Mouse (Mus musculus): Measurements from ENCODE around the gene Ccnt1. TPM values are rescaled to one million over a fixed set of nuclear protein-coding genes. Genes with fewer than 3 reads are reported as not detected.
A peak's percentile ranks its signal among the peaks of the same experiment; 100 is the strongest.

The Ccnt1 gene
- polyA plus RNA-seq, 1 experiment from 2014 or later, result 20.8 TPM

- 8% methylated on average over 8 of the region's 10 CpGs for WGBS
- no peaks in the 10 kb centered on the region; the same call in 1 of the 2 replicates for H3K4me1 ChIP-seq (replicated peaks; ENCODE audit: control insufficient read depth, insufficient read depth)
- peak overlapping the region; percentile 92 for H3K9ac ChIP-seq (ENCODE audit: low read length)
- peaks cover 5% of the 10 kb centered on the region for H3K36me3 ChIP-seq (ENCODE audit: control insufficient read depth, insufficient read depth, low read length)
- peak overlapping the region; percentile 91 for H3K4me3 ChIP-seq (ENCODE audit: low read depth, low read length)
- DNase-seq (ENCODE audit: low spot score) (no peak), ATAC-seq (ENCODE audit: low FRiP score, low TSS enrichment) (no peak)
- H3K4me2 ChIP-seq (replicated peaks; ENCODE audit: low read depth), result peak overlapping the region; percentile 92
- no peaks in the 10 kb centered on the region for H3K9me3 ChIP-seq (ENCODE audit: control insufficient read depth, low read length)
- TF ChIP-seq CTCF (IDR thresholded peaks at IDR 0.05; ENCODE audit: low read depth) (no peak), EP300 (optimal IDR thresholded peaks at IDR 0.05) (no peak)
- H3K27me3 ChIP-seq (ENCODE audit: control insufficient read depth, insufficient read depth, low read length), result no peaks in the 10 kb centered on the region
- peak overlapping the region; percentile 97 for H3K27ac ChIP-seq (replicated peaks)
Observed at GRCm38 (mm10) chr15:98608058-98608783, 37.5 kb upstream of the Ccnt1 start.

- H3K27me3 ChIP-seq (ENCODE audit: control insufficient read depth, insufficient read depth, low read length), result no peaks in the 10 kb centered on the region
- H3K4me1 ChIP-seq (replicated peaks; ENCODE audit: control insufficient read depth, insufficient read depth), result no peaks in the 10 kb centered on the region; the same call in 1 of the 2 replicates
- peak overlapping the region; percentile 92 for H3K9ac ChIP-seq (ENCODE audit: low read length)
- WGBS, result 13% methylated on average over 4 of the region's 4 CpGs
- ATAC-seq (ENCODE audit: low FRiP score, low TSS enrichment) (no peak), DNase-seq (ENCODE audit: low spot score) (no peak)
- H3K4me3 ChIP-seq (ENCODE audit: low read depth, low read length), result peak overlapping the region; percentile 91
- no peaks in the 10 kb centered on the region for H3K9me3 ChIP-seq (ENCODE audit: control insufficient read depth, low read length)
- H3K27ac ChIP-seq (replicated peaks), result peak overlapping the region; percentile 97
- peak overlapping the region; percentile 92 for H3K4me2 ChIP-seq (replicated peaks; ENCODE audit: low read depth)
- peaks cover 5% of the 10 kb centered on the region for H3K36me3 ChIP-seq (ENCODE audit: control insufficient read depth, insufficient read depth, low read length)
- TF ChIP-seq CTCF (IDR thresholded peaks at IDR 0.05; ENCODE audit: low read depth) (no peak), EP300 (optimal IDR thresholded peaks at IDR 0.05) (no peak)
Observed at GRCm38 (mm10) chr15:98607557-98607956, 36.8 kb upstream of the Ccnt1 start.

- ATAC-seq (ENCODE audit: low FRiP score, low TSS enrichment) (no peak), DNase-seq (ENCODE audit: low spot score) (no peak)
- Histone ChIP-seq H3K4me2 (replicated peaks; ENCODE audit: low read depth) (peak overlapping the region; percentile 92), H3K4me1 (replicated peaks; ENCODE audit: control insufficient read depth, insufficient read depth) (no peaks in the 10 kb centered on the region; the same call in 1 of the 2 replicates), H3K4me3 (ENCODE audit: low read depth, low read length) (no peak overlapping the region), H3K27me3 (ENCODE audit: control insufficient read depth, insufficient read depth, low read length) (no peaks in the 10 kb centered on the region), H3K9ac (ENCODE audit: low read length) (peak overlapping the region; percentile 3; the same call in 1 of the 2 replicates), H3K9me3 (ENCODE audit: control insufficient read depth, low read length) (no peaks in the 10 kb centered on the region), H3K36me3 (ENCODE audit: control insufficient read depth, insufficient read depth, low read length) (peaks cover 5% of the 10 kb centered on the region), H3K27ac (replicated peaks) (peak overlapping the region; percentile 97)
- no peak for TF ChIP-seq CTCF (IDR thresholded peaks at IDR 0.05; ENCODE audit: low read depth)
- no peak for TF ChIP-seq EP300 (optimal IDR thresholded peaks at IDR 0.05)
- 65% methylated on average over 9 of the region's 9 CpGs for WGBS
Observed at GRCm38 (mm10) chr15:98606739-98607138, 36.0 kb upstream of the Ccnt1 start.

- H3K27me3 ChIP-seq (ENCODE audit: control insufficient read depth, insufficient read depth, low read length), result no peaks in the 10 kb centered on the region
- 56% methylated on average over 12 of the region's 12 CpGs for WGBS
- H3K9me3 ChIP-seq (ENCODE audit: control insufficient read depth, low read length), result no peaks in the 10 kb centered on the region
- H3K4me1 ChIP-seq (replicated peaks; ENCODE audit: control insufficient read depth, insufficient read depth), result no peaks in the 10 kb centered on the region; the same call in 1 of the 2 replicates
- TF ChIP-seq EP300 (optimal IDR thresholded peaks at IDR 0.05) (no peak), CTCF (IDR thresholded peaks at IDR 0.05; ENCODE audit: low read depth) (no peak)
- H3K4me3 ChIP-seq (ENCODE audit: low read depth, low read length), result no peak overlapping the region
- H3K4me2 ChIP-seq (replicated peaks; ENCODE audit: low read depth), result peak overlapping the region; percentile 92
- ATAC-seq (ENCODE audit: low FRiP score, low TSS enrichment) (no peak), DNase-seq (ENCODE audit: low spot score) (peak; percentile 51)
- peak overlapping the region; percentile 97 for H3K27ac ChIP-seq (replicated peaks)
- H3K9ac ChIP-seq (ENCODE audit: low read length), result no peak overlapping the region
- H3K36me3 ChIP-seq (ENCODE audit: control insufficient read depth, insufficient read depth, low read length), result peaks cover 5% of the 10 kb centered on the region
Observed at GRCm38 (mm10) chr15:98606051-98606536, 35.4 kb upstream of the Ccnt1 start.

GRCm38 (mm10) chr15:98604041-98604575, 33.4 kb upstream of the Ccnt1 start:
- peaks cover 8% of the 10 kb centered on the region for H3K36me3 ChIP-seq (ENCODE audit: control insufficient read depth, insufficient read depth, low read length)
- WGBS, result 85% methylated on average over 24 of the region's 24 CpGs
- no peaks in the 10 kb centered on the region; the same call in 1 of the 2 replicates for H3K4me1 ChIP-seq (replicated peaks; ENCODE audit: control insufficient read depth, insufficient read depth)
- DNase-seq (ENCODE audit: low spot score) (no peak), ATAC-seq (ENCODE audit: low FRiP score, low TSS enrichment) (no peak)
- H3K4me3 ChIP-seq (ENCODE audit: low read depth, low read length), result no peak overlapping the region
- no peak overlapping the region for H3K4me2 ChIP-seq (replicated peaks; ENCODE audit: low read depth)
- H3K9ac ChIP-seq (ENCODE audit: low read length), result 0 out of 2 replicates have a peak overlapping the region, but pooled peaks have one; percentile 18
- TF ChIP-seq CTCF (IDR thresholded peaks at IDR 0.05; ENCODE audit: low read depth), result no peak
- TF ChIP-seq EP300 (optimal IDR thresholded peaks at IDR 0.05), result no peak
- H3K27ac ChIP-seq (replicated peaks), result 0 out of 2 replicates have a peak overlapping the region, but pooled peaks have one; percentile 18
- H3K27me3 ChIP-seq (ENCODE audit: control insufficient read depth, insufficient read depth, low read length), result no peaks in the 10 kb centered on the region
- no peaks in the 10 kb centered on the region for H3K9me3 ChIP-seq (ENCODE audit: control insufficient read depth, low read length)
